ENCODE assay signal across 7 mouse cellular contexts in the genomic region with DNA sequence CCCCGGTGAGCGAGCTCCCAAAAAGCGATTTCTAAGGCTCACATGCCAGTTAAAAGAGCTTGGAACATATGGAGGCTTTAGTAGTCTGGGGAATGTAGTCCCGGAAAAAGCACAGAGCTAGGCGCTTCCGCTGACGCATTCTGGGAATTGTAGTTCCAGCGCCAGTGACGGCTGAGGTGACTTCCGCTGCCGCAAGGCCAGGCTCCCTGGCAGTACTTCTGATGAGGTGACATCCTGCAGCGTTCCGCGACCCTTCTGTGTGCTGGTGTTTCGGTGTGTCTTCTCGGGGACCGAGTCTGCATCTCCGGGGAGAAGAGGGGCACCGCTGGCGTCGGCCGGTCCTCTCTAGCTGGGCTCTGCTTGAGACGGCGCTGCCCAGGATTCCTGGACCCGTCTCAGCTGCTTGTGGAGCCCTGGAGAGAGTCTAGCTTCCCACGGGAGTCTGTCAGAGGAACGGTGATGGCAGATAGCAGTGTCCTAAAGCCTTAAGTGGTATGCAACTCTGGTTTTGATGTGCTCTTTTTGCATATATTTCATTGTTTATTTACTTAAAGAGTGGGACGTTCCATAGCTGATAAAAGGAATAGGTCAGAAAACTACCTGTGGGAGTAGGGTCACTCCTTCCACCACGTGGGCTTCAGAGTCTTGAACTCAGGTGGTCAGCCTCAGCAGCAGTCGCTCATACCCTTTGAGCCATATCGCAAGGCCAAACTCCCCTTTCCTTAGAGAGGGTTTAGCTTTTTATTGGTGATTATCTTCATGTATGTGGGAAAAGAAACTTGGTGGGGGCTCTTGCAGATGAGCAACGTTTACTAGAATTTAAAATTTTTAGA. TPM values are rescaled to one million over a fixed set of nuclear protein-coding genes. Genes with fewer than 3 reads are reported as not detected.
A peak's percentile ranks its signal among the peaks of the same experiment; 100 is the strongest.
DNase-seq lines count a peak whose midpoint lies in the region; ATAC-seq and TF ChIP-seq lines count a peak whose summit lies in the region.

A gene (plus strand): TSS at position 174 of the 833 bp plus-strand sequence.

- peaks cover 19% of the 10 kb centered on the region; the same call in 1 of the 2 replicates for H3K36me3 ChIP-seq in intestine, postnatal 0 days (ENCODE audit: control insufficient read depth, insufficient read depth)
- peaks cover 31% of the 10 kb centered on the region for H3K36me3 ChIP-seq in midbrain, embryonic 12.5 days
- peaks cover 7% of the 10 kb centered on the region; the same call in 1 of the 2 replicates for H3K36me3 ChIP-seq in small intestine, adult 2 months (ENCODE audit: control insufficient read depth, insufficient read depth, low read length)

- intact Hi-C loops in left cerebral cortex, postnatal 4 days (cut with DNase I): no loop called here

- 2% methylated on average over 32 of the region's 32 CpGs for WGBS in intestine, postnatal 0 days
- WGBS in midbrain, embryonic 12.5 days: 4% methylated on average over 32 of the region's 32 CpGs
- 3% methylated on average over 32 of the region's 32 CpGs for WGBS in small intestine, adult 2 months

- peak within 1 kb of the TSS; percentile 69 for H3K9ac ChIP-seq in intestine, postnatal 0 days (ENCODE audit: low read depth, low read length)
- peak within 1 kb of the TSS; percentile 81 for H3K9ac ChIP-seq in midbrain, embryonic 12.5 days (replicated peaks)

- no peak within 1 kb of the TSS for H3K27ac ChIP-seq in intestine, postnatal 0 days (ENCODE audit: low read depth, low read length)
- 0 out of 2 replicates have a peak within 1 kb of the TSS, but pooled peaks have one; percentile 25 for H3K27ac ChIP-seq in midbrain, embryonic 12.5 days (replicated peaks)
- no peak within 1 kb of the TSS for H3K27ac ChIP-seq in small intestine, adult 2 months (ENCODE audit: insufficient read depth, low read depth, low read length)

- no peaks in the 10 kb centered on the region for H3K27me3 ChIP-seq in intestine, postnatal 0 days (replicated peaks; ENCODE audit: control insufficient read depth, insufficient read depth, low read length)
- no peaks in the 10 kb centered on the region for H3K27me3 ChIP-seq in midbrain, embryonic 12.5 days
- no peaks in the 10 kb centered on the region for H3K27me3 ChIP-seq in small intestine, adult 2 months (ENCODE audit: control insufficient read depth, insufficient read depth, low read length)

- 0 out of 2 replicates have a peak, but pooled peaks cover 5% of the 10 kb centered on the region for H3K4me1 ChIP-seq in intestine, postnatal 0 days (replicated peaks; ENCODE audit: control insufficient read depth, insufficient read depth, low read length)
- peaks cover 11% of the 10 kb centered on the region for H3K4me1 ChIP-seq in midbrain, embryonic 12.5 days
- H3K4me1 ChIP-seq in small intestine, adult 2 months (ENCODE audit: control insufficient read depth, insufficient read depth, insufficient read length, low read length): peaks cover 8% of the 10 kb centered on the region; the same call in 1 of the 2 replicates

- TF ChIP-seq POLR2A in small intestine, adult 2 months (IDR thresholded peaks at IDR 0.05; ENCODE audit: low read depth, low read length): no peak

- peak; percentile 84 for DNase-seq in adrenal gland, adult 8-10 months
- peak; percentile 85 for DNase-seq in embryo, embryonic 9.5 days (ENCODE audit: extremely low spot score)
- peak; percentile 45 to 82 for DNase-seq in gastrocnemius, postnatal 4 days (ENCODE audit: low spot score in 2 of 2)
- peak; percentile 80 for DNase-seq in left cerebral cortex, postnatal 4 days

- H3K4me3 ChIP-seq in intestine, postnatal 0 days (ENCODE audit: low read depth, low read length): peak within 1 kb of the TSS; percentile 66
- H3K4me3 ChIP-seq in midbrain, embryonic 12.5 days: peak within 1 kb of the TSS; percentile 75
- H3K4me3 ChIP-seq in small intestine, adult 2 months (ENCODE audit: low read depth, low read length): peak within 1 kb of the TSS; percentile 91

- no peak for TF ChIP-seq CTCF in intestine, postnatal 0 days (IDR thresholded peaks at IDR 0.05; ENCODE audit: low read depth)
- no peak for TF ChIP-seq CTCF in small intestine, adult 2 months (IDR thresholded peaks at IDR 0.05; ENCODE audit: extremely low read depth, insufficient read length, insufficient replicate concordance, low read depth, low read length)

- no peaks in the 10 kb centered on the region for H3K9me3 ChIP-seq in intestine, postnatal 0 days (ENCODE audit: control insufficient read depth)
- H3K9me3 ChIP-seq in midbrain, embryonic 12.5 days: no peaks in the 10 kb centered on the region

- peak within 1 kb of the TSS; percentile 78 for H3K4me2 ChIP-seq in intestine, postnatal 0 days (replicated peaks; ENCODE audit: low read depth)
- peak within 1 kb of the TSS; percentile 75 for H3K4me2 ChIP-seq in midbrain, embryonic 12.5 days (replicated peaks)

- ATAC-seq in intestine, postnatal 0 days: peak; percentile 94
- peak; percentile 96 for ATAC-seq in midbrain, embryonic 12.5 days (ENCODE audit: low FRiP score, low read depth)

RNA-seq across cellular contexts. Expression of the gene that starts here (rescaled TPM):
- total RNA-seq in adrenal gland, adult 8-10 months (2022): 10 to 100 TPM in 3 of 4 experiments, 1 to 10 TPM in 1; 7.8 to 13.9 (median 11.4) TPM
- 1 to 10 TPM; 6.1 to 8.6 TPM for total RNA-seq in gastrocnemius, postnatal 4 days (2021)
- 7.9 and 8.0 TPM in 2 replicates for polyA plus RNA-seq in intestine, postnatal 0 days (2015; fragmentation: Nextera tagmentation; extraction: Ambion mirVana)
- 10 to 100 TPM; 20.4 to 20.7 TPM for total RNA-seq in left cerebral cortex, postnatal 4 days (2021)
- 15.3 and 17.1 TPM in 2 replicates for polyA plus RNA-seq in midbrain, embryonic 12.5 days (2016; fragmentation: Nextera tagmentation; extraction: Ambion mirVana)
- 3.2 and 3.3 TPM in 2 replicates for polyA plus RNA-seq in small intestine, adult 2 months (2012; rRNA removed)
